Mouse (Mus musculus) intestine, embryonic 14.5 days (tissue): ENCODE results near the gene Crybb1. TPM values are rescaled to one million over a fixed set of nuclear protein-coding genes. Genes with fewer than 3 reads are reported as not detected.

Experiments
- ATAC-seq: fragments of 200-750 bp; cut with Nextera tagmentation; replicated peaks from 2 replicates; pipeline ENCODE4 v1.8.0; 2017; ENCODE audit warnings: low read depth, moderate number of reproducible peaks, moderate TSS enrichment, moderate library complexity; ENCODE audit not compliant: low FRiP score, low TSS enrichment
- DNase-seq: peaks from one replicate; pipeline ENCODE4 v3.0.0-alpha.2; 2018; ENCODE audit warnings: low spot score
- H3K27ac ChIP-seq: fragments of 300-500 bp; sonication (generic); 2 replicates; pipeline ENCODE4 v1.5.1; 2014; ENCODE audit warnings: low read depth, mild to moderate bottlenecking, control low read depth
- H3K27me3 ChIP-seq: fragments of 300-500 bp; sonication (generic); replicated peaks from 2 replicates; pipeline ENCODE4 v1.6.1; 2014; ENCODE audit warnings: low read length, control low read depth; ENCODE audit not compliant: control insufficient read depth, insufficient read depth
- H3K36me3 ChIP-seq: fragments of 300-500 bp; sonication (generic); 2 replicates; pipeline ENCODE4 v1.6.1; 2014; ENCODE audit warnings: low read length, control low read depth; ENCODE audit not compliant: control insufficient read depth, insufficient read depth
- H3K4me1 ChIP-seq: fragments of 300-500 bp; sonication (generic); replicated peaks from 2 replicates; pipeline ENCODE4 v1.6.1; 2014; ENCODE audit warnings: low read length, control low read depth, mixed read lengths; ENCODE audit not compliant: control insufficient read depth, insufficient read depth
- H3K4me2 ChIP-seq: fragments of 300-500 bp; sonication (generic); 2 replicates; pipeline ENCODE4 v1.6.1; 2014; ENCODE audit warnings: low read length
- H3K4me3 ChIP-seq: fragments of 300-500 bp; sonication (generic); 2 replicates; pipeline ENCODE4 v1.5.1; 2014; ENCODE audit warnings: low read depth, low read length, control low read depth, mixed read lengths
- H3K9ac ChIP-seq: fragments of 300-500 bp; sonication (generic); 2 replicates; pipeline ENCODE4 v1.6.1; 2014; ENCODE audit warnings: mild to moderate bottlenecking, low read length
- H3K9me3 ChIP-seq: fragments of 300-500 bp; sonication (generic); 2 replicates; pipeline ENCODE4 v1.6.1; 2016; ENCODE audit warnings: low read length, control low read depth; ENCODE audit not compliant: control insufficient read depth
- WGBS: fragments of 180-500 bp; shearing (Covaris S2); extraction: QIAGEN DNeasy Blood & Tissue Kit; methylation state at CpG from one replicate; pipeline ENCODE4 v1.1.7; 2014; 5-methylcytosine and 5-hydroxymethylcytosine counted together
- polyA plus RNA-seq: library from polyadenylated mRNA; unstranded; fragments of >200 nt; fragmentation: Nextera tagmentation; extraction: Ambion mirVana; gene quantifications from 2 replicates; pipeline ENCODE4 v1.2.1, GENCODE M21; 2014

Gene Crybb1
- polyA plus RNA-seq, 1 experiment from 2014 or later: 3.3 TPM

DNA sequence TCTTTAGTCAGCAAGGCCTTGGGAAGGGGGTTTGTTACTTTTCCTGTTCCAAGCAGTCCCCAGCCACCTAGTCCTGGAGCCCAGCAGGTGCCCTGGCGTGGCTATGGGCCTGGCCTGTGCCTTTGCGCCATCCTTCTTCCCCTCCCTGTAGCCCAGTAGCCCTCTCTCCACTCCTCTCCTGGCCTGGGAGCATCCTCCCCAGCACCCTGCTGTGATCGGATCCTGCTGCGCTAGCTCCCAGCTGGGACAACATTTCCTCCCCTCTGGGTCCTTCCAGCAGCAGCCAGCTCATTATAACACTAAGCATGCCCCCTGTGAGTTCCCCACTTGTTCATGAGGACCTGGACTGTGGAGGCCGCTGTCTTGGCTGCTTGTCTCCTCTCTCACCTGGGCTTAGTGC is 50.2 kb downstream of the Crybb1 start:
- Histone ChIP-seq H3K27me3 (no peaks in the 10 kb centered on the region), H3K9ac (no peak overlapping the region), H3K4me2 (no peak overlapping the region), H3K36me3 (peaks cover 26% of the 10 kb centered on the region), H3K4me3 (no peak overlapping the region), H3K27ac (no peak overlapping the region), H3K4me1 (no peaks in the 10 kb centered on the region), H3K9me3 (no peaks in the 10 kb centered on the region)
- 85% methylated on average over 5 of the region's 5 CpGs for WGBS
- no peak for DNase-seq
- ATAC-seq: no peak

GRCm38 (mm10) chr5:112313222-112313885 is 57.7 kb downstream of the Crybb1 start:
- Histone ChIP-seq H3K9ac (no peak overlapping the region), H3K27me3 (no peaks in the 10 kb centered on the region), H3K27ac (no peak overlapping the region), H3K4me1 (no peaks in the 10 kb centered on the region), H3K4me2 (no peak overlapping the region), H3K36me3 (peaks cover 62% of the 10 kb centered on the region), H3K4me3 (no peak overlapping the region), H3K9me3 (no peaks in the 10 kb centered on the region)
- DNase-seq (no peak), ATAC-seq (no peak; the same call in 1 of the 2 replicates)
- WGBS: 84% methylated on average over 11 of the region's 11 CpGs

DNA sequence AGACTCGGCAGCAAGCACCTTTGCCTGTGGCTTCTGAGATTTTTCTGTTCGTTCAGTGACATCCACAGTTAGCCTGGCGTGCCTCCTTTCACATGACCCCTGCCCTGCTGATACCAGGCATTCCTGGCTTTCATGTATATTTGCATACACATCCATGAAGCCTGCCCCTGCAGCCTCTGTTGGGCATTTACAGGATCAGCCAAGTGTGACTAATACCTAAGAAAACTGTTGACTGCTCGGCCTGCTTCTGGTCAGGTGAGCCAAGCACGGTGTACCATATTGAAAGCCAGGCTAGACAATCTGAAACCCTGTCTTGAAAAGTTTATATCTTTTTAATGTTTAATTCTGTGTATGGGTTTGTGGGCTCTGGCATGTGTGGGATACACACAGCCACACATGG is 60.9 kb downstream of the Crybb1 start:
- H3K4me2 ChIP-seq: no peak overlapping the region
- ATAC-seq (no peak), DNase-seq (no peak)
- H3K9ac ChIP-seq: no peak overlapping the region
- no peaks in the 10 kb centered on the region for H3K4me1 ChIP-seq
- H3K36me3 ChIP-seq: peaks cover 35% of the 10 kb centered on the region
- WGBS: 82% methylated on average over 5 of the region's 5 CpGs
- no peak overlapping the region for H3K4me3 ChIP-seq
- H3K27me3 ChIP-seq: no peaks in the 10 kb centered on the region
- no peaks in the 10 kb centered on the region for H3K9me3 ChIP-seq
- no peak overlapping the region for H3K27ac ChIP-seq

DNA sequence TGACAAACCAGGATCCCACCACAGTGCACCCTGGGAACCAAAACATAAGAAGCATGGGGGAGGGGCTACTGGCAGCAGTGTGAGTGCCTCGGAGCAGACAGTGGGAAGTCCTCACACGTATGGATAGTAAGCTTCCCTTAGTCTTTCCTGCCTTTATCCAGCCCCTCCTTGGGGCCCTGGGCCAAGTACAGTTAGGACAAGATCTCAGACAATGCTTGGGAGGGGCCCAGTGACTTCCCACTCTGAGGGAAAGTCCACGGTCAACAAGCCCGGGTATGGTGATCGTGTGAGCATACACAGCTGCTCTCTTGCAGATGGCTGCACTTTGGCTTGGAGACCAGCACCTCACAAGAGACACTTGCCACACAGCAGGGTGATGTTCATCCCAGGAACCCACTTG is 61.7 kb downstream of the Crybb1 start:
- WGBS: 50% methylated on average over 5 of the region's 5 CpGs
- ATAC-seq: no peak
- no peaks in the 10 kb centered on the region for H3K4me1 ChIP-seq
- H3K36me3 ChIP-seq: peaks cover 29% of the 10 kb centered on the region
- H3K9me3 ChIP-seq: no peaks in the 10 kb centered on the region
- H3K9ac ChIP-seq: no peak overlapping the region
- no peak overlapping the region for H3K4me3 ChIP-seq
- no peak overlapping the region for H3K27ac ChIP-seq
- DNase-seq: no peak
- H3K27me3 ChIP-seq: no peaks in the 10 kb centered on the region
- H3K4me2 ChIP-seq: no peak overlapping the region

Other genes starting within 250 kb of the Crybb1 start
- 2.4 and 3.0 TPM in 2 replicates for gene Cryba4, start 3.3 kb upstream of the Crybb1 start, polyA plus RNA-seq
- gene Tpst2, start 20.9 kb downstream of the Crybb1 start, polyA plus RNA-seq: 40.8 and 41.1 TPM in 2 replicates
- 24.5 and 24.6 TPM in 2 replicates for gene Tfip11, start 70.5 kb downstream of the Crybb1 start, polyA plus RNA-seq
- gene Srrd, start 87.2 kb downstream of the Crybb1 start, polyA plus RNA-seq: 38.2 and 49.7 TPM in 2 replicates
- 41.9 and 42.9 TPM in 2 replicates for gene Hps4, start 87.3 kb downstream of the Crybb1 start, polyA plus RNA-seq
- gene Gm6583, start 100.2 kb downstream of the Crybb1 start, polyA plus RNA-seq: 0.11 and 0.54 TPM in 2 replicates
- gene Asphd2, start 139.1 kb downstream of the Crybb1 start, polyA plus RNA-seq: 5.8 and 9.3 TPM in 2 replicates
- not detected in 2 replicates for gene Gm6588, start 193.6 kb downstream of the Crybb1 start, polyA plus RNA-seq